12 mouse cellular contexts compared by ENCODE assay signal in the genomic region with DNA sequence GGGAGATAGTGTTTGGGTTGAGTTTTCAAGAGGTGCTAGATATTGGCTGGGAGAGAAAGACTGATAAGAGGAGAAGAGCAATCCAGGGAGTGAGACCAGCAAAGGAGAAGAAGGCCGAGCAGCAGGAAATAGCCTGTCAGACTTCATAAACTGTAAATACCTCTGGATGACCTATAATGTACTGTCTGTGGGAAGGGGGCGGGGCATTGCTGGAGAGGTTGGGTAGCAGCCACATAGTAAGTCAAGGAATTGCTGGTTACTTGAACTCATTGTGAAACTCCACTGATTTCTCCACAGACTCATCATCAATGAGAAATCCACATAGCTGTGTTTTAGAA.
A peak's percentile ranks its signal among the peaks of the same experiment; 100 is the strongest.
DNase-seq lines count a peak whose midpoint lies in the region; ATAC-seq and TF ChIP-seq lines count a peak whose summit lies in the region.
"Had no signal": no experiment of that assay in that cellular context is flagged by ENCODE, and none has a peak within 500 bp of the region (broad histone marks: within the 10 kb centered on the region; RNA-seq: fewer than 3 reads in every experiment).

No protein-coding gene starts in this region.

- no peak overlapping the region for H3K27ac ChIP-seq in kidney, adult 2 months (ENCODE audit: insufficient read depth, low read depth, low read length)
- peak overlapping the region; percentile 48 for H3K27ac ChIP-seq in embryonic facial prominence, embryonic 13.5 days
- peak overlapping the region; percentile 69 for H3K27ac ChIP-seq in lung, embryonic 16.5 days (ENCODE audit: low read length)
- H3K27ac ChIP-seq in hindbrain, embryonic 16.5 days (ENCODE audit: low read depth, low read length), result no peak overlapping the region

- no peaks in the 10 kb centered on the region for H3K27me3 ChIP-seq in kidney, adult 2 months (replicated peaks; ENCODE audit: control insufficient read depth, insufficient read depth, low read length)
- no peaks in the 10 kb centered on the region for H3K27me3 ChIP-seq in C2C12 (ENCODE audit: control insufficient read depth, insufficient read depth, insufficient read length)
- no peaks in the 10 kb centered on the region for H3K27me3 ChIP-seq in embryonic facial prominence, embryonic 13.5 days
- no peaks in the 10 kb centered on the region for H3K27me3 ChIP-seq in lung, embryonic 16.5 days (ENCODE audit: control insufficient read depth, insufficient read depth, low read depth, low read length)
- no peaks in the 10 kb centered on the region for H3K27me3 ChIP-seq in hindbrain, embryonic 16.5 days (replicated peaks; ENCODE audit: control insufficient read depth, insufficient read depth, low read length)
- H3K27me3 ChIP-seq: megakaryocyte, embryonic 14.5 days had no signal

- H3K4me2 ChIP-seq in embryonic facial prominence, embryonic 13.5 days, result no peak overlapping the region
- no peak overlapping the region for H3K4me2 ChIP-seq in lung, embryonic 16.5 days (ENCODE audit: low read depth, low read length)
- no peak overlapping the region for H3K4me2 ChIP-seq in hindbrain, embryonic 16.5 days (ENCODE audit: low read length)

- peak; percentile 11 for DNase-seq in kidney, adult 2 months
- DNase-seq in kidney, adult 11 months, result no peak
- no peak for DNase-seq in layer of hippocampus, adult 11-12 months (ENCODE audit: low spot score)
- DNase-seq: gastrocnemius, postnatal 36 days; heart, postnatal 36 days; thymus, adult 2 months had no signal

- H3K9ac ChIP-seq in embryonic facial prominence, embryonic 13.5 days, result no peak overlapping the region
- H3K9ac ChIP-seq in lung, embryonic 16.5 days (ENCODE audit: low read length), result no peak overlapping the region
- no peak overlapping the region for H3K9ac ChIP-seq in hindbrain, embryonic 16.5 days (ENCODE audit: low read depth, low read length)

- no peaks in the 10 kb centered on the region for H3K9me3 ChIP-seq in embryonic facial prominence, embryonic 13.5 days
- H3K9me3 ChIP-seq in lung, embryonic 16.5 days (ENCODE audit: control insufficient read depth, low read length), result no peaks in the 10 kb centered on the region
- H3K9me3 ChIP-seq in hindbrain, embryonic 16.5 days (ENCODE audit: control insufficient read depth, low read length), result no peaks in the 10 kb centered on the region
- H3K9me3 ChIP-seq: megakaryocyte, embryonic 14.5 days had no signal

- no peak for TF ChIP-seq POLR2A in kidney, adult 2 months (IDR thresholded peaks at IDR 0.05; ENCODE audit: low read depth, low read length)

- no peaks in the 10 kb centered on the region for H3K4me1 ChIP-seq in kidney, adult 2 months (ENCODE audit: control insufficient read depth, insufficient read depth, low read length)
- H3K4me1 ChIP-seq in embryonic facial prominence, embryonic 13.5 days, result peaks cover 19% of the 10 kb centered on the region
- H3K4me1 ChIP-seq in lung, embryonic 16.5 days (replicated peaks; ENCODE audit: control insufficient read depth, insufficient read depth, low read length), result peaks cover 21% of the 10 kb centered on the region
- no peaks in the 10 kb centered on the region for H3K4me1 ChIP-seq in hindbrain, embryonic 16.5 days (ENCODE audit: control insufficient read depth, insufficient read depth, low read depth, low read length)
- H3K4me1 ChIP-seq: megakaryocyte, embryonic 14.5 days had no signal

- no peaks in the 10 kb centered on the region for H3K36me3 ChIP-seq in kidney, adult 2 months (ENCODE audit: control insufficient read depth, insufficient read depth, low read length)
- no peaks in the 10 kb centered on the region for H3K36me3 ChIP-seq in C2C12 (ENCODE audit: control insufficient read depth, insufficient read depth)
- no peaks in the 10 kb centered on the region for H3K36me3 ChIP-seq in embryonic facial prominence, embryonic 13.5 days
- H3K36me3 ChIP-seq in lung, embryonic 16.5 days (ENCODE audit: control insufficient read depth, insufficient read depth, low read length), result no peaks in the 10 kb centered on the region
- no peaks in the 10 kb centered on the region for H3K36me3 ChIP-seq in hindbrain, embryonic 16.5 days (ENCODE audit: control insufficient read depth, insufficient read depth, low read length)

- no peak overlapping the region for H3ac ChIP-seq in C2C12 (ENCODE audit: control insufficient read depth, insufficient read length, low read depth)

- H3K4me3 ChIP-seq in kidney, adult 2 months (ENCODE audit: insufficient read depth, low read depth, low read length), result no peak overlapping the region
- no peak overlapping the region for H3K4me3 ChIP-seq in C2C12 (ENCODE audit: insufficient read depth, poor library complexity, severe bottlenecking)
- H3K4me3 ChIP-seq in embryonic facial prominence, embryonic 13.5 days, result no peak overlapping the region
- no peak overlapping the region for H3K4me3 ChIP-seq in lung, embryonic 16.5 days (ENCODE audit: low read length)
- H3K4me3 ChIP-seq in hindbrain, embryonic 16.5 days (ENCODE audit: low read length), result no peak overlapping the region
- H3K4me3 ChIP-seq: megakaryocyte, embryonic 14.5 days had no signal

- no peaks in the 10 kb centered on the region for H3K79me3 ChIP-seq in C2C12 (ENCODE audit: low read depth)

- H3K79me2 ChIP-seq in C2C12 (ENCODE audit: control insufficient read depth, insufficient read depth), result no peaks in the 10 kb centered on the region

- no peak for ATAC-seq in embryonic facial prominence, embryonic 13.5 days (ENCODE audit: insufficient number of reproducible peaks, insufficient read depth, low FRiP score, low TSS enrichment, low read depth)
- ATAC-seq in lung, embryonic 16.5 days (ENCODE audit: low read depth), result peak; percentile 95
- no peak for ATAC-seq in hindbrain, embryonic 16.5 days
- ATAC-seq: forebrain, embryonic 14.5 days had no signal

- WGBS in kidney, adult 2 months, result 55% methylated on average over 2 of the region's 2 CpGs
- 47% methylated on average over 2 of the region's 2 CpGs for WGBS in embryonic facial prominence, embryonic 13.5 days
- 25% methylated on average over 2 of the region's 2 CpGs for WGBS in lung, embryonic 16.5 days
- WGBS in hindbrain, embryonic 16.5 days, result 85% methylated on average over 2 of the region's 2 CpGs

- no peak for TF ChIP-seq CTCF in kidney, adult 2 months (conservative IDR thresholded peaks at IDR 0.05; ENCODE audit: insufficient read depth, insufficient read length, low read depth, low read length)
- TF ChIP-seq CTCF in C2C12 (IDR thresholded peaks at IDR 0.05; ENCODE audit: control insufficient read depth, insufficient read depth, insufficient read length), result no peak

TF ChIP-seq in C2C12, 6 proteins besides CTCF, POLR2A, EP300 and RAD21:
- peak; percentile 34 for TF ChIP-seq CEBPB (IDR thresholded peaks at IDR 0.05; ENCODE audit: low read depth)
- TF ChIP-seq FOSL1 (IDR thresholded peaks at IDR 0.05; ENCODE audit: insufficient read depth, low read length, poor library complexity, severe bottlenecking), result no peak
TF ChIP-seq in C2C12: peak in this region for 1.

Comparison
In these comparisons a context has a peak if more than half of its experiments do, and no peak if none do; other contexts are left out.
1. H3K27ac ChIP-seq: peak in embryonic facial prominence, embryonic 13.5 days (single experiment) and lung, embryonic 16.5 days (single experiment); none in kidney, adult 2 months (single experiment) and hindbrain, embryonic 16.5 days (single experiment).